Mouse (Mus musculus) kidney, adult 11 months (tissue): ENCODE measurements around the gene Rbm7.
A peak's percentile ranks its signal among the peaks of the same experiment; 100 is the strongest.
"Not testable (repeated sequence)": the region's sequence is repeated elsewhere in the genome, so short reads cannot be mapped to it uniquely, and the experiment has no call there.

Experiments used
- DNase-seq: peaks from one replicate; pipeline ENCODE4 v3.0.0; 2022

Rbm7 gene

GRCm38 (mm10) chr9:48479838-48480410, 15.2 kb downstream of the Rbm7 start:
- DNase-seq: no peak

GRCm38 (mm10) chr9:48478808-48479207, 16.3 kb downstream of the Rbm7 start:
- DNase-seq: no peak

- DNase-seq: no peak
Measured at GRCm38 (mm10) chr9:48476236-48477165, 18.6 kb downstream of the Rbm7 start.

- no peak for DNase-seq
Measured at GRCm38 (mm10) chr9:48474367-48474766, 20.7 kb downstream of the Rbm7 start.

GRCm38 (mm10) chr9:48473131-48473530, 22.0 kb downstream of the Rbm7 start:
- no peak for DNase-seq

- no peak for DNase-seq
Measured at GRCm38 (mm10) chr9:48472441-48473025, 22.6 kb downstream of the Rbm7 start.

GRCm38 (mm10) chr9:48467471-48467870, 27.6 kb downstream of the Rbm7 start:
- DNase-seq: not testable (repeated sequence)

GRCm38 (mm10) chr9:48466804-48467203, 28.3 kb downstream of the Rbm7 start:
- peak; percentile 34 for DNase-seq

GRCm38 (mm10) chr9:48465671-48466070, 29.4 kb downstream of the Rbm7 start:
- no peak for DNase-seq

GRCm38 (mm10) chr9:48461545-48461944, 33.6 kb downstream of the Rbm7 start:
- no peak for DNase-seq

GRCm38 (mm10) chr9:48460720-48461119, 34.4 kb downstream of the Rbm7 start:
- no peak for DNase-seq

GRCm38 (mm10) chr9:48459391-48459790, 35.7 kb downstream of the Rbm7 start:
- no peak for DNase-seq

GRCm38 (mm10) chr9:48458879-48459278, 36.2 kb downstream of the Rbm7 start:
- no peak for DNase-seq

- no peak for DNase-seq
Measured at GRCm38 (mm10) chr9:48455961-48456360, 39.1 kb downstream of the Rbm7 start.

- no peak for DNase-seq
Measured at GRCm38 (mm10) chr9:48450066-48450465, 45.0 kb downstream of the Rbm7 start.

GRCm38 (mm10) chr9:48447783-48448209, 47.3 kb downstream of the Rbm7 start:
- no peak for DNase-seq

GRCm38 (mm10) chr9:48444821-48445220, 50.3 kb downstream of the Rbm7 start:
- DNase-seq: no peak

GRCm38 (mm10) chr9:48443873-48444272, 51.2 kb downstream of the Rbm7 start:
- no peak for DNase-seq
